Mouse (Mus musculus) CD4-positive helper T cell, adult 2 months (primary cell): ENCODE measurements around the gene Bglap2.
"Not testable (repeated sequence)": the region's sequence is repeated elsewhere in the genome, so short reads cannot be mapped to it uniquely, and the experiment has no call there.

Experiments used
- DNase-seq: peaks from one replicate; pipeline ENCODE4 v3.0.0-alpha.2; 2012; ENCODE audit warnings: low read depth, missing footprints, low spot score

Gene Bglap2

DNA sequence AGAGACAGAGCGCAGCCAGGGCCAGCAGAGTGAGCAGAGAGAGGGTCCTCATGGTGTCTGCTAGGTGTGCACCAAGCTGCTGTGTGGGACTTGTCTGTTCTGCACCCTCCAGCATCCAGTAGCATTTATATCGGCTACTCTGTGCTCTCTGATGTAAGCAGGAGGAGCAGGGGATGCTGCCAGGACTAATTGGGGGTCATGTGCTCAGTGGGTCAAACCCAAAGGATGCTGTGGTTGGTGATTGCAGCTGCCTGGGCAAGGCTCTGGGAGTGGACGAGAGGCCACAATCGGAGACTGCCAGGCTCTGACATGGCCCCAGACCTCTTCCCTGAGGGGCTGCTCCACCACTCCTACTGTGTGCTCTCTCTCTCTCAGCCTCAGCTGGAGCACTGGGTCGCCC lies at the start of gene Bglap2:
Gene Bglap2, minus strand, starts transcription at position 101 of the 400 bp plus-strand sequence.
- not testable (repeated sequence) for DNase-seq

DNA sequence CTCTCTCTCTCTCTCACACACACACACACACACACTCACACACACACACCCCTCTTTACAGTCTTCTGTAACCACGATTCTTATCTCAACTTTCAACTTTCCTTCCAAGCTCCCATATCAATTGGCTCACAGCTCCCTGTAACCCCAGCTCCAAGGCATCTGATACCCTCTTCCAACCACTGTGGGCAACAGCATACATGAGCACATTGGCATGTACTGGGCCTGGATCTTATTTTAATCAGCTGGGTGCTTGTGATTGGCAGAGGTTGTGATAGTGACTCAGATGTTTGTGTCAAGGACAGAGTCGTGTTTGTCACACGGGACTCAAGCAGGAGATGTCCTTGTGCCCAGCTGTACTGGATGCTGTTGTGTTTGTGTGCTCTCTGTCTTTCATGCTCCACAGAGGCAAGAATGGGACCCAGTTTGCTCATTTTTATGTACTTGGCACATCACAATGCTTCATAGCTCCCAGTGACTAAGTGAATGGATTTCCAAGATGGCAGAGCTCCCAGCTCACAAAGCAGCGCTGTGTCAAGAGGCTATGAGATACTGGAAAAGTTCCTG lies 48.9 kb upstream of the Bglap2 start:
- no peak for DNase-seq

DNA sequence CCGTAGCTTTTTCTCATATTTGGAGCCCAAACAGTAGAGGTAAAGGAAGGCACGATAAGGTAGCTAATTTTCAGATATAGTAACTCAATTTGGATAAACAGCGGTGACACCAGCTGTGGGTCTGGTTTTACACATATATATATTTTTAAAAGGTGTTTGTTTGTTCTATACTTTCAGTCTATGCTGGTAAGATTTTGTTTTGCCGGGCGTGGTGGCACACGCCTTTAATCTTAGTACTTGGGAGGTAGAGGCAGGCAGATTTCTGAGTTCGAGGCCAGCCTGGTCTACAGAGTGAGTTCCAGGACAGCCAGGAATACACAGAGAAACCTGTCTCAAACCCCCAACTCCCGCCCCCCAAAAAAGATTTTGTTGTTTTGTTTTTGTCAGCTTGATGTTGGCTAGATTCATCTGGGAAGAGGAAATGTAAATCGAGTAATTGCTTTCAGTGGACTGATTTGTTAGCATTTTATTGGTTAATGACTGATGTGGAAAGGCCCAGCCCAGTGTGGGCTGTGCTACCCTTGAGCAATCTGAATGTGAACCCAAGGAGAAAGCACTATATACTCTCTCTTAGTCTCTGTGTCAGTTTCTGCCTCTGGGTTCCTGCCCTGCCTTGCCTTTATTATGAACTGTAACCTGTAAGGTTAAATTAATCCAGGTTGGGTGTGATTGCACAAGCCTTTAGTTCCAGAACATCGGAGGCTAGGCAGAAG lies 47.4 kb upstream of the Bglap2 start:
- no peak for DNase-seq

DNA sequence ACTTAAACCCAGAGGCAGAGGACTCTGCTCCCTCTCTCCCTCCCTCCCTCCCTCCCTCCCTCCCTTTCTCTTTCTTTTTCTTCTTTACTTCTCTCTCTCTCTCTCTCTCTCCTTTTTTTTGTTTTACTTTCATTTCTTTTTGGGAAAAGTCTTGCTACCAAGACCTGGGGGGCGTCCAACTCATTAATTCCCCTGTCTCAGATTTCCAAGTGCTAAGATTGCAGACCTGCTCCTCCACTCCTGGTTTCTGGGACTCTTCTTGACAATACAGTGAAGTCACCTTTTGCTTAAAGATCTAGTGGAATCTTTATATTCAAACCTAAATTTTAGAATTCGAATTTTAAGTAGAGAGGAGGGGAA lies 46.8 kb upstream of the Bglap2 start:
- no peak for DNase-seq

DNA sequence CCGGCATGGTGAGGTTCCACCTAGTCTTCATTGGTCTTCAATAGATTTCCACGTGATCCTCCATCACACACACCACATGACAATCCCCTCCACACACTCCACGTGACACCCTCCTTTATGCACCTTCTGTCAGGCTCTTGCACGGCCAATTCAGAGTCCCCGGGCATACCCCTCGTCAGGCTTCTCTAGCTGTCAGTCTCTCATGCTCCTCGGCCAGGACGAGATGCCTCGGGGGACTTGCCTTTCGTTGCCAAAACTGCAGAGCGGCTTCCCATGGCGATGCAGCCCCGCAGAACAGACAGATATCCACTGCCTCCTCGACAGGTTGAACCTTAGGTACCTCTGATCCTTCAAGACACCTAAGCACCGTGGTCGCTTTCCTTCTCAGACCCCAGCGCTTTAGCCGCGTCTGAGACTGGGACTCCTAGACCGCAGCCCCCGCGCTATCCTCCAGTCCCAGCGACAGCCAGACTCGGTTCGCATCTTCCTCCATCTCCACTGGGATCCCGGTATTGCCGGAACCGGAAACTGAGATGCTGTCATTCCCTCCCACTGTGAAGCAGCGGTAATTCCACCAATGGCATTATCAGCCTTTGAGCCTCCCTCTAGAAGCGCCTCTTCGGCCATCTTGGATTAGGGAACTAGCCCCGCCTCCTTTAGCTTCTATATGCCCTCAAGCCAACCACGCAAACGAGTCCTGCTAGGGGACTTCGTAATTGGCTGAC lies 46.3 kb upstream of the Bglap2 start, which contains the start of gene Slc25a44:
Gene Slc25a44, minus strand, starts transcription at position 535 of the 725 bp plus-strand sequence.
- DNase-seq = peak; percentile 97

DNA sequence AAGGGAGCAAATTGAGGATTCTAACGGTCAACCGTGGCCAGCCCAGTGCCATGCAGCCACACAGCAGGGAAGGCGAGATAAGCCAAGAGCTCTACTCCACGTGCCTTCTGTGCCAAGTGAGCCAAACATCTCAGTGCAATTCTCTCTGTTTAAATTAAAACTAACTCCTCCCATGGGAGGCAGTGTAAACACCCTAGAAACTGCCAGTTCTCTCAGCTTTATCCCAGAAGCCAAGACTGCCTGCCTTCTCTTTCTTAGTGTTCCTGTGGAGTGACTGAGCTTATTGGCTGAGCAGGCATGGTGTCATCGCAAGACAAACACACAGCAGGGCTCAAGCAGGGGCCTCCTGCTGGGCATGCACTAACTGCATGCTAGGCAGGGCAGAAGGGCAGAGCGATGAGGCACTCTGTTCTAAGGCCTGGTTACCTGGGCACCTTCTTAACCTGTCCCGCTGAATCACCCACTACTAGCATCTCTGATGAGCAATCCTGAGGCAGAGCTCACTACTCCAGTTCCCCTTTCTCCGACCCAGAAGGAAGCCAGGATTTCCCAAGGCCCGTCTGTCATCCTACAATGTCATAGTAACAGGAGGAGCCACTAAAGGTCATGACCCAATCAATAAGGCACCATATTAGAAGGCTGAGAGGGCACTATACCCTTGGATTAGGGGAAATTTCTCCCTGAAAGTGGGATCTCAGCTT lies 43.7 kb upstream of the Bglap2 start:
- no peak for DNase-seq

DNA sequence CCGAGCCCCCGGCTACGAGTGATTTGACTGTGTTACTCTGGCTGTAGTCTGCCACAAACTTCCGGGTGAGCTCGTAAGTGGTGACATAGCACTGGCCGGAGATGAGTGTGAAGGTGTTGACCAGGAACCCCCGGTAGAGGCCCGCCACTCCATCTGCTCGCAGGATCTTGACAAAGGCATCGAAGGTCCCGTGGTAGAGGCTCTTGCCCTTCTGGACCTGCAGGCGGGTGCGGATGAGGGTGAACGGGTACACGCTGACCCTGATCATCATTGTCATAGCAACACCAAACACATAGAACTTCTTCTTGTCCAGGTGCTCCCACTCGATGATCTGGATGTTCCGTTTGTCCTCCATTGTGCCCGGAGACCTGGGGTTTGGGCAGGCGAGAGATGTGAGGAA lies 42.3 kb upstream of the Bglap2 start:
- DNase-seq = no peak

DNA sequence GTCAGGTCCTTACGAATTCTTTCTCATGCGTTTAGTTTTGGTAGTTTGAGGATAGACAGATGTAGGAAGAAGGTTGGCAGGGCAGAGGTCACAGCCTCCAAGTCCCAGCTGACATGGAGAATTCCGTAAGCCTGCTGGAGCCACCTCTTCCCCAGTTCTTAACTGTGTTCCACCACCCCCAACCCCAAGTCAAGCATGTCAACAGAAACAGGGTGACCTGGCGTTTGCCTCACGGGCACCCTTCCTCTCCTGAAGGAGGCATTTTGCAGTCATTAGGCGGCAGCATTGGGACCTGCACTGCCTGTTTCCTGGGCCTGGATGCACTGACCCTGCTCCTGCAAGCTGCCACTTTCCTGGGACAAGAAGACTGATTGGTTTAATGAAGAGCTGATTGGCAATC lies 39.5 kb upstream of the Bglap2 start:
- no peak for DNase-seq

DNA sequence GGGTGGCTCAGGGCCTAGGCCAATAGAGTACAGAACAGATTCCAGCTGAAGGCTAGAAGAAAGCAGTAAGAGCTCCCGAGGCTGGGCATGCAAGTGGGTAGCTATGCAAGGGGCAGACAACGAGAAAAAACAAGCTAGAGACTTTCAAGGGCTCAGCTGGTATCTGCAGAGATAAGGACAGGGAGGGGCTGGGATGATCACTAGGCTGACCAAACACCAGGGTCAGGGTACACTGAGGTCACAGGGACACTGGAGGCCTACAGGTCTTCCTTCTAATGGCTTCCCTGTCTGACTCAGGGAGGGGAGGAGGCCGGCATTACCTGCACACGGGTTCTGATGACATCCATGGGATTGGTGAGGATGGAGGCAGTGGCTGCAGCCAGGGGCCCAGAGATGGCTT lies 37.2 kb upstream of the Bglap2 start:
- DNase-seq = no peak

DNA sequence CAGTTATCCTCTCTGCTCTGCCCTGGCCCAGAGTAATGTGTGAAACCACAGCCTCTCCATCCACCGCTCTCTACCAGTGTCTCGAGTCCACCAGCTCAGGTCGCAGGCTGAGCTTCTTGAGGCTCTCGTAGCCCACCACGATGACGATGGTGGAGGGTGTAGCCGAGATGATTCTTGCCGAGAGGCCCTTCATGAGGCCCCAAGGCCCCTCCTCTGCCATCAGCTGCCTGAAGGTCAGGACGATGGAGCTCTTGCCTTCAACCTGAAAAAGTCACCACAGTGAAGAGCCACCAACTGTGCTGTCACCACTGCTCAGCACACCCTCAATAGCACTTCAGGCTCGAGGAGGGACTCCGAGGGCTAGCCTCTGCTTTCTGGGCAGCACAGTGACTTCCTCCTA lies 34.1 kb upstream of the Bglap2 start:
- no peak for DNase-seq

DNA sequence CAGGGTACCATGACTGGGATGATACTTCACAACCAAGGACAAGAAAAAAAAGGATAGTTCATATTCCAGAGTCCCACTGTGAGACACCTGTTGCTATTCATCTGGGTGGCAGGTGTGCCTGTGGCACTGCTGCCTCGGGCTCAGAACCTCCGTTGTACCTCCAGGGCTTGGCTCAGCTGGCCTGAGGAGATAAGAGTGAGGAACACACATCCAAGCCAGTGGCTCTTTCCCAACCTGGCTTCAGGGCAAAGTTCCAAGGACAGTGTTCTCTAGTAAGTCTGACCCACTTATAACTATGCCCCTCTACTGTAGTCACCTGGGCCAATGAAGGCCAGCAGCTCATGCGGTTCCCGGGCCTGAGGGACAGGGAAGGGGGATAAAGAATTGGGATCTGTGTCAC lies 33.2 kb upstream of the Bglap2 start:
- no peak for DNase-seq

DNA sequence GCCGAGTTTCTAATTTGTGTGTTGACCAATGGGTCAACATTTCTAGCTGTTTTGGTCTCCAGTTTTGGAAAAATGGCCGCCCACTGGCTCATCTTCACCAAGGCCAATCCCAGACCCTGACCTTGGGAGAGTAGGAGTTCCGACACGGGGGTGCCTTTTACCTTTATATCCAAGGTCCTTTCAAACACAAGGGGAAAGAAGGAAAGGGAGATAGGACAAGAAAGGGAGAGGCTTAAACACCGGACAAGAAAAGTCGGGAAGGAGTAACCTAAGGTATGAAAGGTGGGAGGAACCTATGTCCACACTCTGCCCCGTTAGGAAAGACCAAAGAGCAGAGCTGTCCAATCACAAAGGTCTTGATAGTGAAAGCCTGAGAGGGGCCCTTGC lies 32.1 kb upstream of the Bglap2 start:
- DNase-seq = no peak

DNA sequence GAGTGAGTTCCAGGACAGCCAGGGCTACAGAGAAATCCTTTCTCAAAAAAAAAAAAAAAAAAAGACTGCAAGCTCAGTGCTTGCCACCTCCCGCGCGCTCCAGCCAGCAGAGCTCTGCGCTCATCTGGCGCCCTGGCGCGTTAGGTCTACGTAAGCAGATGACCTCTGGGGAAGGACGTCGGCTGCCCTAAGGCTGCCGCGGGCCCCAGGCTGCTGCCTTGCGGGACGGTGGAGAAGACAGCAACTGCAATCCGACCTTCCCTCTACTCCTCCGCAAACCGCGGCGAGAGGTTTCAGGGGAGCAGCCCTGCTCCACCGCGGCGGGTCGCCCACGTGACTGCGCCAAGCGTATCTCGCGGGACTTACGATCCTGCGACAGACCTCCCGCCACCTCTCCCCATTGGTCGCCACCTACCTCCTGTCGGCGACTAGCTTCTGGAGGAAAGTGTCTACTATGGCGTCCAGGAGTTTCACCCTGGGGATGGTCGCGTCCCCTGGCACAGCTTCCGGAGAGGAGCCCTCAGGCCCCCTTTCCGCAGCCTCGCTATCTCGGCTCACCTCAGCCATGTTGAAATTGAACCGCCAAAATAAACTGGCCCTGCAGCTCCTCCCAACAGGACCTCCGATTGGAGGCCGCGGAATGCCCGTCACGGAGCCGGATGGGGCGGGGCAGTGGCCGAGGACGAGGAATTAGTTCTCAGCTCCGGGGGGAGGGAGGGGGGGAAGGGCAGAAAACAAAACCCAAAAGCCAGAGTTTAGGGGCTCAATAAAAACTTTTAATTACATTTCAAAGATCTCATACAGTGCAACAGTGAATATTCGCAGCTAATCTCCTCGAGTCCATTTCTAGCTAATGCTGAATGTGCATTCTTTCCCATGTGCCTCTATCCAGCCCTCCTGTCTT lies 31.5 kb upstream of the Bglap2 start, which contains the start of gene Pmf1:
Gene Pmf1, minus strand, starts transcription at position 591 of the 904 bp plus-strand sequence.
- DNase-seq = peak; percentile 95

DNA sequence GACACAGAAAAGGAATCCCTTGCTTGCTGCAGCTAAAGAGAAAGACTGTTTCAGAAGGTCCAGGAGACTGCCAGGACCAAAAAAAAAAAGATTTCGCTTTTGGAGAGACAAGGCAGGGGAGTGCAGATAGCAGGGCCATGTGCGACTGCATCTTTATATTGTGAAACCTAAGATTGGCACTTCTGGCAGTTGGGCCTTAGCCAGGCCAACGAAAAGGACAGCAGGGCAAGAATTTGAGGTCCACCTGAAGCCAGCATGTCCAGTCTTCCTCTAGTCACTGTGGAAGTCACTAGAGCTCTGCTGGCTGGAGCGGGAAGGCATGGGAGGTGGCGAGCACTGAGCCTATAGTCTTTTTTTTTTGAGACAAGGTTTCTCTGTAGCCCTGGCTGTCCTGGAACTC lies 30.5 kb upstream of the Bglap2 start:
- DNase-seq = no peak

DNA sequence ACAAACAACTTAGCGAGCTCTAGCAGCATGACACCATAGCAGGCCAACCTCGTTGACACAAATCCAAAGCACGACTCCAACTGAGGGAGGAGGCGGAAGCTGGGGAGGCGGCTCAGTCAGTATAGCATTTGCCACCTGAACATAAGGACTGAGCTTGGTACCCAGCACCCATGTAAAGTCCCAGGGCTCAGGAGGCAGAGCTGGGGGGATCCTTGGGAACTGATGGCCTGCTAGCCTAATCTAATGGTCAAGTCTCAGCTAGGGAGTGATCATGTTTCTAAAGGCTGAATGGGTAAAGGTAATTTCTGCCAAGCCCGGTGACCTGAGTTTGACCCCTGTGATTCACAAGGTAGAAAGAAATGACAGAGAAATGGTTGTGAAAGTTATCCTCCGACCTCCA lies 29.0 kb upstream of the Bglap2 start:
- no peak for DNase-seq

DNA sequence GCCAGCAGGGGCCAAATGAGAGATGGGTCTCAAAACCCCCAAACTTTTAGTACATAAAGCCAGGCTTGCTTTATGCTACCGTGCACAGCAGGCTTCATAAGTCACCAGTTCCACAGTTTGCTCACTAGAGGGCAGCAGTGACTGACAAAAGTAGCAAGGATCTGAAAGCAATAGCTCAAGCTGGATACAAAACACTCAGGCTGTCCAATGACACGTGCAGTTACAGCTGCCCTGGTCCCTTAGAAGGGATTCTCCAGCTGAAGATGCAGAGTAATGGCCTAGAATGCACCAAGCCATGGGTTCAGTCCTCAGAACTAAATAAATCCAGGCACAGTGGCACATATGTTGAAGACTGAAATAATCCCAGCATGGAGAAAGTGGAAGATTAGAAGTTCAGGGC lies 28.6 kb upstream of the Bglap2 start:
- peak; percentile 82 for DNase-seq

DNA sequence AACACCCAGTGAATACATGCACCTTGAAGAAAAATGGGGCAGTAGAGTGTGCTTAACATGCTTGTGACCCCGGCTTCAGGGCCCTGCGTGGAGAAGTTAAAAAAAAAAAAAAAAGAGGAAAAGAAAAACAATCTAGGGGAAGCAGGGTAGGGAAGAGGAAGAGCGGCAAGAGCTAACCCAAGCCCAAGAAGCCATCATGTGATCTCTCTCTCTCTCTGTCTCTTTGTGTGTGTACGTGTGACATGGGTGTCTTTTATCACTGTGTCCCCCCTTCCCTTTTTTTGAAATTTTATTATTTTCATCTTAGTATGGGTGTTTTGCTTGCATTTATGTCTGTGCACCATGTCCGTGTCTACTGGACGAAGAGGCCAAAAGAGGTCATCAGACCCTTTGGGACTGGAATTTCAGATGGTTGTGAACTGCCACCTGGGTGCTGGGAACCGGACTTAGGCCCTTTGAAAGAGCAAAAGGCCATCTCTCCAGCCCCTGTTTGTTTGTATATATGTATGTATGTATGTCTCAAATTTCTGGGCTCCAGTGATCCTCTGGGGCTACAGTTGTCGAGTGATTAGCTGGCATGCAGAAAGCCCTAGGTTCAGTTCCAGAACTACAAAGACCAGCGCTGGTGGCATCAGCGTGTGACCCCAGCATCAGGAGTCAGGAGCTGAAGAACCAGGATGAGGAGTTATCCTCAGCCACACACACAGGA lies 25.2 kb upstream of the Bglap2 start:
- no peak for DNase-seq

DNA sequence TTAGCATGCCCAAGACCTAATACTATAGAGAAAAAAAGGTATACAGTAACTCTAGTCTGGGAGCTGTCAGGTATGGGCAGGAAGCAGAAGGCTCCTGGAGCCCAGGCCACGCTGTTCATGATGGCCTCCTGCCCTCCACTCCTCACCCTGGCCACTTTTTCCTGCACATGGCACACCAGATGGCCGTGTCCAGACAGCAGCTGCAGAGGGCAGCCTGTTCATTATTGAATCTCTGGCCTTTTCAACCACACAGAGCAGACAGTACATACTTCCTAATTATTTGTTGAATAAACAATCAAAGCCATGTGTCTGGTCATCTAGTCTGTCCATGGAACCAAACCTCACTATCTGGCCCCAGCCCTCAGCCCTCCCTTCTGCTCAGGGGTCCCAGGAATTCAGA lies 20.2 kb upstream of the Bglap2 start:
- no peak for DNase-seq

DNA sequence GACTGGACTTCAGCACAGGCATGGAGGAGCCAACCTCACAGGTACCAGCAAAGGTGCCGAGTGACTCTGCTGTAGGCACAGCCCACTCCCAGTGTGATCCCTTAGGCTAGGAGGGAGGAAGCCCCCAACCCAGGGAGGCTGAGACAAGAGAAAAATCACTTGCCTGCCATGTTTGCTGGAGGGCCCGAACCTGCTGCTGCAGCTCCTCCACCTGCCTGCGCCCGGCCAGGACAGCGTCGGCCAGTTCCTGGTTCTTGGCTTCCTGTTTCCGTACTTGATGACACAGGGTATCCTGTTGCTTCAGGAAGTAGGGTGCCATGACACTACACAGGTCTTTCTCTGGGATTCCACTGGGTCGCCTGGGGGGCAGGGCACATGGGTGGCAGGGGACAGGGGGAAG lies 17.2 kb upstream of the Bglap2 start:
- no peak for DNase-seq

DNA sequence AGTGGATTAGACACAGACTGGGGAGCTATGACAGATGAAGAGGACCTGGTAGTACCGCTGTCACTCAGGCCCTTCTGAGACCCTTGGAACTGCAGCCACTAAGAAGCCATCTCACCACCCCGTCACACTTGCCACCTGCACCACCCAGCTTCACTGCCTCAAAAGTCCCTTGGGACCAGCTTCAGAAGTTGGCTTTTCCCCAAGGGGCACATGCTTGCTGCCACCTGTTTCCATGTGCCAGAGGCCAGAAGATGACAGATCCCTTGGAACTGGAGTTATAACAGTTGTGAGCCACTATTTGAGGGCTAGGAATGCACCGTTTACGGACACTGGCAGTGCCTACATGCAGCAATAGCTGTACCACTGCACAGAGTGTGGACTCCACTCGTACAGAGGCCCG lies 16.8 kb upstream of the Bglap2 start:
- no peak for DNase-seq
